Mouse (Mus musculus): ENCODE measurements around the gene Pcyt1b. TPM values are rescaled to one million over a fixed set of nuclear protein-coding genes. Genes with fewer than 3 reads are reported as not detected.

Gene Pcyt1b
- polyA plus RNA-seq, 1 experiment from 2014 or later: 8.3 TPM

GRCm38 (mm10) chrX:93663919-93664586 is 9.4 kb downstream of the Pcyt1b start:
- DNase-seq (ENCODE audit: low spot score) (no peak), ATAC-seq (replicated peaks; ENCODE audit: low FRiP score) (no peak)
- Histone ChIP-seq H3K4me1 (replicated peaks; ENCODE audit: control insufficient read depth, insufficient read depth, low read length) (no peaks in the 10 kb centered on the region), H3K4me2 (ENCODE audit: low read depth, low read length, severe bottlenecking) (no peak overlapping the region), H3K36me3 (ENCODE audit: control insufficient read depth, insufficient read depth, low read length) (no peaks in the 10 kb centered on the region), H3K9me3 (ENCODE audit: control insufficient read depth, low read length) (no peaks in the 10 kb centered on the region), H3K9ac (ENCODE audit: low read length) (no peak overlapping the region), H3K27ac (ENCODE audit: low read depth, low read length) (no peak overlapping the region), H3K27me3 (ENCODE audit: control insufficient read depth, insufficient read depth, low read length) (no peaks in the 10 kb centered on the region), H3K4me3 (ENCODE audit: low read depth, low read length) (no peak overlapping the region)
- 94% methylated on average over 5 of the region's 5 CpGs for WGBS

GRCm38 (mm10) chrX:93664787-93665186 is 10.1 kb downstream of the Pcyt1b start:
- Histone ChIP-seq H3K27ac (ENCODE audit: low read depth, low read length) (no peak overlapping the region), H3K9ac (ENCODE audit: low read length) (no peak overlapping the region), H3K4me2 (ENCODE audit: low read depth, low read length, severe bottlenecking) (no peak overlapping the region), H3K27me3 (ENCODE audit: control insufficient read depth, insufficient read depth, low read length) (no peaks in the 10 kb centered on the region), H3K9me3 (ENCODE audit: control insufficient read depth, low read length) (no peaks in the 10 kb centered on the region), H3K4me1 (replicated peaks; ENCODE audit: control insufficient read depth, insufficient read depth, low read length) (no peaks in the 10 kb centered on the region), H3K4me3 (ENCODE audit: low read depth, low read length) (no peak overlapping the region), H3K36me3 (ENCODE audit: control insufficient read depth, insufficient read depth, low read length) (no peaks in the 10 kb centered on the region)
- ATAC-seq (replicated peaks; ENCODE audit: low FRiP score) (no peak), DNase-seq (ENCODE audit: low spot score) (no peak)
- WGBS: 82% methylated on average over 4 of the region's 4 CpGs

DNA sequence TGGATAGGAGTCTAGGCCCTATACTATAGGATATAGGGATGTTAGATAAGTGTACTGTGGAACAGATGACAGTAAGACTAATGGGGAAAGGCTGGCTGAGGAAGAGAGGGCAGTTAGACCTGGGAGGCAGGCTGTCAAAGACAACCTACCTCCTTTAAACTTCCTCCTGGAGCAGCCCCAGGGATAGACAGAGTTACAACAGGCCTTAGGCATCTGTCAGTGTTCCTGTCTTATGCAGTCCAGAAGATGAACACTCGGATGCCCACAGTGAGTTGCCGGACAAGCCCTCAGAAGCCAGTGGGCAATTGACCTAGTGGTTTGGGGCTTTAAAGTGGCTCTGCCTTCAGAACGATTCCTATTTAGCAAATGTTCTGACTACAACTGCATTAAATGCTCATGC is 19.8 kb downstream of the Pcyt1b start:
- Histone ChIP-seq H3K4me2 (ENCODE audit: low read depth, low read length, severe bottlenecking) (peak overlapping the region; percentile 41; the same call in 1 of the 2 replicates), H3K27ac (ENCODE audit: low read depth, low read length) (peak overlapping the region; percentile 50), H3K9ac (ENCODE audit: low read length) (peak overlapping the region; percentile 10; the same call in 1 of the 2 replicates), H3K27me3 (ENCODE audit: control insufficient read depth, insufficient read depth, low read length) (no peaks in the 10 kb centered on the region), H3K36me3 (ENCODE audit: control insufficient read depth, insufficient read depth, low read length) (no peaks in the 10 kb centered on the region), H3K9me3 (ENCODE audit: control insufficient read depth, low read length) (no peaks in the 10 kb centered on the region), H3K4me3 (ENCODE audit: low read depth, low read length) (no peak overlapping the region), H3K4me1 (replicated peaks; ENCODE audit: control insufficient read depth, insufficient read depth, low read length) (no peaks in the 10 kb centered on the region)
- DNase-seq (ENCODE audit: low spot score) (no peak), ATAC-seq (replicated peaks; ENCODE audit: low FRiP score) (0 out of 2 replicates have a peak, but pooled peaks have one; percentile 13)
- WGBS: 48% methylated on average over 3 of the region's 3 CpGs

- H3K36me3 ChIP-seq (ENCODE audit: control insufficient read depth, insufficient read depth, low read length): no peaks in the 10 kb centered on the region
- WGBS: 17% methylated on average over 19 of the region's 19 CpGs
- peak; percentile 97 for ATAC-seq (replicated peaks; ENCODE audit: low FRiP score)
Observed at GRCm38 (mm10) chrX:93674836-93675795, 20.5 kb downstream of the Pcyt1b start.

GRCm38 (mm10) chrX:93676228-93676627 is 21.6 kb downstream of the Pcyt1b start:
- H3K36me3 ChIP-seq (ENCODE audit: control insufficient read depth, insufficient read depth, low read length): no peaks in the 10 kb centered on the region
- no peak overlapping the region for H3K27ac ChIP-seq (ENCODE audit: low read depth, low read length)
- H3K4me2 ChIP-seq (ENCODE audit: low read depth, low read length, severe bottlenecking): peak overlapping the region; percentile 41; the same call in 1 of the 2 replicates
- no peaks in the 10 kb centered on the region for H3K27me3 ChIP-seq (ENCODE audit: control insufficient read depth, insufficient read depth, low read length)
- H3K9ac ChIP-seq (ENCODE audit: low read length): no peak overlapping the region
- no peak overlapping the region for H3K4me3 ChIP-seq (ENCODE audit: low read depth, low read length)
- DNase-seq (ENCODE audit: low spot score) (no peak), ATAC-seq (replicated peaks; ENCODE audit: low FRiP score) (no peak)
- no peaks in the 10 kb centered on the region for H3K9me3 ChIP-seq (ENCODE audit: control insufficient read depth, low read length)
- no peaks in the 10 kb centered on the region for H3K4me1 ChIP-seq (replicated peaks; ENCODE audit: control insufficient read depth, insufficient read depth, low read length)
- WGBS: 65% methylated on average over 2 of the region's 2 CpGs

More at GRCm38 (mm10) chrX:93674836-93675795, 20.5 kb downstream of the Pcyt1b start:
- peak overlapping the region; percentile 10 for H3K9ac ChIP-seq (ENCODE audit: low read length)
- H3K4me3 ChIP-seq (ENCODE audit: low read depth, low read length): peak overlapping the region; percentile 25
- no peaks in the 10 kb centered on the region for H3K4me1 ChIP-seq (replicated peaks; ENCODE audit: control insufficient read depth, insufficient read depth, low read length)
- H3K27ac ChIP-seq (ENCODE audit: low read depth, low read length): peak overlapping the region; percentile 60
- peak overlapping the region; percentile 41 for H3K4me2 ChIP-seq (ENCODE audit: low read depth, low read length, severe bottlenecking)
- no peaks in the 10 kb centered on the region for H3K9me3 ChIP-seq (ENCODE audit: control insufficient read depth, low read length)
- DNase-seq (ENCODE audit: low spot score): peak; percentile 73
- H3K27me3 ChIP-seq (ENCODE audit: control insufficient read depth, insufficient read depth, low read length): no peaks in the 10 kb centered on the region

DNA sequence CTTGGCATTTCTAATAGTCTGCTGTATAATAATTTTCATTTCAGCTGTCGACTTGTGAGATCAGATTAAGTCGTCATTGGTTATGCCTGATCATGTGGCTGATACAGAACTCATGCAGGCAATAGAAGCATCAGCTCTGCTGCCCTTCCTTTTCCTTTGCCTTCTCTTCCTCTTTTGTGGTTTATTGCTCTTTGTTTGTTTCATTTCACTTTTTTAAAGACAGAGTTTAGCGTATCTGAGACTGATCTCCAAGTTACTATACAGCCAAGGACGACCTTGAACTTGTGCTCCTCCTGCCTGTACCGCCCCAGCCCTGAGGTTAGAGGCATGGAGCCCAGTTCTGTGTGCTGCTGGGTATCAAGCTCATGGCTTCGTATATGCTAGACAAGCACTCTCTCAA is 34.6 kb downstream of the Pcyt1b start:
- no peak overlapping the region for H3K9ac ChIP-seq (ENCODE audit: low read length)
- H3K9me3 ChIP-seq (ENCODE audit: control insufficient read depth, low read length): no peaks in the 10 kb centered on the region
- no peak overlapping the region for H3K4me2 ChIP-seq (ENCODE audit: low read depth, low read length, severe bottlenecking)
- H3K4me3 ChIP-seq (ENCODE audit: low read depth, low read length): no peak overlapping the region
- no peaks in the 10 kb centered on the region for H3K4me1 ChIP-seq (replicated peaks; ENCODE audit: control insufficient read depth, insufficient read depth, low read length)
- no peak for ATAC-seq (replicated peaks; ENCODE audit: low FRiP score)
- WGBS: 82% methylated on average over 6 of the region's 6 CpGs
- H3K27ac ChIP-seq (ENCODE audit: low read depth, low read length): no peak overlapping the region
- no peaks in the 10 kb centered on the region for H3K27me3 ChIP-seq (ENCODE audit: control insufficient read depth, insufficient read depth, low read length)
- no peaks in the 10 kb centered on the region for H3K36me3 ChIP-seq (ENCODE audit: control insufficient read depth, insufficient read depth, low read length)
- no peak for DNase-seq (ENCODE audit: low spot score)

GRCm38 (mm10) chrX:93690672-93691071 is 36.0 kb downstream of the Pcyt1b start:
- Histone ChIP-seq H3K27ac (ENCODE audit: low read depth, low read length) (no peak overlapping the region), H3K4me1 (replicated peaks; ENCODE audit: control insufficient read depth, insufficient read depth, low read length) (no peaks in the 10 kb centered on the region), H3K4me2 (ENCODE audit: low read depth, low read length, severe bottlenecking) (no peak overlapping the region), H3K27me3 (ENCODE audit: control insufficient read depth, insufficient read depth, low read length) (no peaks in the 10 kb centered on the region), H3K4me3 (ENCODE audit: low read depth, low read length) (no peak overlapping the region), H3K9ac (ENCODE audit: low read length) (no peak overlapping the region), H3K9me3 (ENCODE audit: control insufficient read depth, low read length) (no peaks in the 10 kb centered on the region), H3K36me3 (ENCODE audit: control insufficient read depth, insufficient read depth, low read length) (no peaks in the 10 kb centered on the region)
- no peak for DNase-seq (ENCODE audit: low spot score)
- ATAC-seq (replicated peaks; ENCODE audit: low FRiP score): no peak
- 88% methylated on average over 8 of the region's 8 CpGs for WGBS

GRCm38 (mm10) chrX:93697596-93697995 is 42.9 kb downstream of the Pcyt1b start:
- Histone ChIP-seq H3K27ac (ENCODE audit: low read depth, low read length) (no peak overlapping the region), H3K9me3 (ENCODE audit: control insufficient read depth, low read length) (no peaks in the 10 kb centered on the region), H3K4me2 (ENCODE audit: low read depth, low read length, severe bottlenecking) (no peak overlapping the region), H3K36me3 (ENCODE audit: control insufficient read depth, insufficient read depth, low read length) (no peaks in the 10 kb centered on the region), H3K4me3 (ENCODE audit: low read depth, low read length) (no peak overlapping the region), H3K27me3 (ENCODE audit: control insufficient read depth, insufficient read depth, low read length) (no peaks in the 10 kb centered on the region), H3K4me1 (replicated peaks; ENCODE audit: control insufficient read depth, insufficient read depth, low read length) (no peaks in the 10 kb centered on the region), H3K9ac (ENCODE audit: low read length) (no peak overlapping the region)
- WGBS: 82% methylated on average over 1 of the region's 1 CpGs
- DNase-seq (ENCODE audit: low spot score) (no peak), ATAC-seq (replicated peaks; ENCODE audit: low FRiP score) (no peak)
